Mouse (Mus musculus): ENCODE results near the gene Samt3.

The Samt3 gene

DNA sequence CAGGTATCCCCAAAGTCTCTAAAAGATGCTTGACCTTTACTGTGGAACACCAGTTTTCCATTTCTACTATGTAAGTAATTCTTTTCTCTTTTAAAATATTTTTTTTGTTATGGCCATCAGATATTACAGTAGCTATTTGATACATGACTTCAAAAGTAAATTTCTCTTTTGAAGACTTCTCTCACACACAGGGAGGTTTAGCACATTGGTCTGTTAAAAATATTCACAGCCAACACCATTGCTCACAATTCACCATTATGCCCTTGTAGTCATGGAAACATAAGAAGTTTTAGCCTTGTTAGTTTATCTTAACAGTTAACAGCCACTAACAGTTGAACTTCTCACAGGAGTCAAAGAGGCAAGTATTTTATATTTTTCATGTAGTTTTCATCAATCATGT, at the start of gene Samt3:
TSS of gene Samt3 (plus strand) at position 301 of the 400 bp plus-strand sequence.
- no peak for DNase-seq (ENCODE audit: low spot score in 2 of 2)

DNA sequence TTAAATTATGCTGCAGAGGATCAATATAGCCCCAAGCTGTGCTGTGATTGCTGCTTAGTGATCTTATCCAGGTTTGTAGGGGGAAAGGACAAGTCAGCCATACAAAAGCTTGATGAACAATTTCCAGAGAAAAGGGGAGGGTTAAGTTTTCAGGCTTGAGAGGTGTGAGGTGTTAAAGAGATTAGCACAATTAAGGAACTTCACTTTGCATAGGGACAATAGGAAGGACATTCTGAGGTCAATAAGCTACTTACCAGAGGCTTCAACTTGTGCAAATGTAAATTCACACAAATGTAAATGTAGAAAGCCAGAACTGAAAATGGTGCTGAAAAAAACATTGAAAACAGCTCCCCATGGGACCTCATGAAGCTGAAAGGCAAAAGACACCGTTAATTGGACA, 27.4 kb upstream of the Samt3 start:
- no peak for DNase-seq (ENCODE audit: low spot score in 2 of 2)

DNA sequence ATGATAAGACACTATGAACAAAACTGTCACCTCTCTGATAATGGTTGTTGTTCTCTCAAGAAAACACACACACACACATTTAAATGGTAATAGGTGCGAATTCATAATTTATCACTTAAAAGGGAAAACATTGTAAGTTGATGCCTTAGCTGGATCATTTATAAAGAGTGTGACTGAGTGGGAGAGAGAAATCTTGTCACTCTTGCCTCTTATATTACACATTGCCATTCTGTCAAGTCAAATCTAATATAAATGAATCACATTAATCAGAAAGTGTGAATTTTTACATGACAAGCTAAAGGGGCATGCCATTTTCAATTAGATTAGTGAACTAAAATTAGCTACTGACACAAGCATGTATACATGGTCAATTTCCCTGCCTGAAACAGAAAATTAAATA, 44.7 kb downstream of the Samt3 start:
- no peak for DNase-seq (ENCODE audit: low spot score in 2 of 2)

Measured in thymus, postnatal 10 days (tissue).